Mouse (Mus musculus) forebrain, postnatal 0 days (tissue): ENCODE measurements around the gene Bok. TPM values are rescaled to one million over a fixed set of nuclear protein-coding genes. Genes with fewer than 3 reads are reported as not detected.

Experiments
- ATAC-seq: fragments of 200-750 bp; cut with Nextera tagmentation; 2 replicates; pipeline ENCODE4 v1.8.0; 2017; ENCODE audit warnings: mild to moderate bottlenecking, moderate library complexity
- DNase-seq: peaks from one replicate; pipeline ENCODE4 v3.0.0-alpha.2; 2015
- H3K27ac ChIP-seq: fragments of 300-500 bp; sonication (generic); 2 replicates; pipeline ENCODE4 v1.5.1; 2014; ENCODE audit warnings: low read depth, mild to moderate bottlenecking, antibody characterized with exemption, low read length, moderate library complexity, mixed read lengths
- H3K27me3 ChIP-seq: fragments of 300-500 bp; sonication (generic); 2 replicates; pipeline ENCODE4 v1.6.1; 2014; ENCODE audit warnings: mild to moderate bottlenecking, low read length, mixed read lengths; ENCODE audit not compliant: insufficient read depth
- H3K36me3 ChIP-seq: fragments of 300-500 bp; sonication (generic); 2 replicates; pipeline ENCODE4 v1.6.1; 2014; ENCODE audit warnings: mild to moderate bottlenecking, moderate library complexity; ENCODE audit not compliant: insufficient read depth
- H3K4me1 ChIP-seq: fragments of 300-500 bp; sonication (generic); 2 replicates; pipeline ENCODE4 v1.6.1; 2014; ENCODE audit warnings: antibody characterized with exemption; ENCODE audit not compliant: insufficient read depth
- H3K4me2 ChIP-seq: fragments of 300-500 bp; sonication (generic); 2 replicates; pipeline ENCODE4 v1.6.1; 2014; ENCODE audit warnings: low read depth, mild to moderate bottlenecking, moderate library complexity
- H3K4me3 ChIP-seq: fragments of 300-500 bp; sonication (generic); 2 replicates; pipeline ENCODE4 v1.5.1; 2014; ENCODE audit warnings: low read depth, low read length, mixed read lengths
- H3K9ac ChIP-seq: fragments of 300-500 bp; sonication (generic); 2 replicates; pipeline ENCODE4 v1.6.1; 2014; ENCODE audit warnings: mild to moderate bottlenecking
- H3K9me3 ChIP-seq: fragments of 300-500 bp; sonication (generic); 2 replicates; pipeline ENCODE4 v1.6.1; 2016; ENCODE audit warnings: low read length
- CTCF ChIP-seq: sonication (generic); IDR thresholded peaks from 2 replicates; pipeline ENCODE4 v1.5.1; 2016; ENCODE audit warnings: antibody characterized with exemption, control low read depth, low read depth
- WGBS: fragments of 180-500 bp; shearing (Covaris S2); extraction: QIAGEN DNeasy Blood & Tissue Kit; methylation state at CpG from one replicate; pipeline ENCODE4 v1.1.7; 2014; 5-methylcytosine and 5-hydroxymethylcytosine counted together
- polyA plus RNA-seq: library from polyadenylated mRNA; unstranded; fragments of >200 nt; fragmentation: Nextera tagmentation; extraction: Ambion mirVana; gene quantifications from 2 replicates; pipeline ENCODE4 v1.2.1, GENCODE M21; 2015
- total RNA-seq: library from RNA; depleted of rRNA; stranded (reverse); fragments of >200 nt; gene quantifications from 2 replicates; pipeline ENCODE4 v1.2.3, GENCODE M21; 2014

Gene Bok
- total and polyA plus RNA-seq, 2 experiments from 2014 or later = 94.6 to 113 TPM

DNA sequence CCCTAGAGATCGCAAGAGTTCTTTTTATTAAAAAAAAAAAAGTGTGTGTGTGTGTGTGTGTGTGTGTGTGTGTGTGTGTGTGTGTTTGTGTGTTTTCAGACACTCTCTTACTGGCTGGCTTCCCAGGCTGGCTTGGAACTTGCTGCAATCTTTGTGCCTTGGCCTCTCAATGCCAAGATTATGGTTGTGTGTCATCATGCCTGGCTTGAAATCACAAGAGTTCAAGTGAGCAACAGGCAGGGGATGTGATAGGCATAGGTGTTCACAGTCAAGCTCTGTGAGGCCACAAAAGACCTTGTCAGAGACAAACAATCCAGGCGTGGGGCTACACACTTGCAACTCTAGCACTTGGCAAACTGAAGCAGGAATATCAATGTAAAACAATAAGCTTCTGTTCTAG lies 7.1 kb upstream of the Bok start:
- DNase-seq = peak; percentile 67
- no peak overlapping the region for H3K27ac ChIP-seq
- no peaks in the 10 kb centered on the region for H3K27me3 ChIP-seq
- H3K9ac ChIP-seq = no peak overlapping the region
- no peak overlapping the region for H3K4me2 ChIP-seq
- no peak for TF ChIP-seq CTCF
- 41% methylated on average over 2 of the region's 2 CpGs for WGBS
- H3K36me3 ChIP-seq = no peaks in the 10 kb centered on the region
- H3K9me3 ChIP-seq = no peaks in the 10 kb centered on the region
- no peak overlapping the region for H3K4me3 ChIP-seq
- no peaks in the 10 kb centered on the region for H3K4me1 ChIP-seq
- ATAC-seq = peak; percentile 29; the same call in 1 of the 2 replicates

GRCm38 (mm10) chr1:93679889-93680568 lies 5.4 kb upstream of the Bok start:
- no peak overlapping the region for H3K4me2 ChIP-seq
- H3K27me3 ChIP-seq = no peaks in the 10 kb centered on the region
- no peak for TF ChIP-seq CTCF
- H3K9ac ChIP-seq = no peak overlapping the region
- no peak for DNase-seq
- H3K4me1 ChIP-seq = 0 out of 2 replicates have a peak, but pooled peaks cover 3% of the 10 kb centered on the region
- H3K36me3 ChIP-seq = no peaks in the 10 kb centered on the region
- no peaks in the 10 kb centered on the region for H3K9me3 ChIP-seq
- no peak overlapping the region for H3K27ac ChIP-seq
- H3K4me3 ChIP-seq = no peak overlapping the region
- no peak for ATAC-seq
- WGBS = 79% methylated on average over 7 of the region's 7 CpGs

DNA sequence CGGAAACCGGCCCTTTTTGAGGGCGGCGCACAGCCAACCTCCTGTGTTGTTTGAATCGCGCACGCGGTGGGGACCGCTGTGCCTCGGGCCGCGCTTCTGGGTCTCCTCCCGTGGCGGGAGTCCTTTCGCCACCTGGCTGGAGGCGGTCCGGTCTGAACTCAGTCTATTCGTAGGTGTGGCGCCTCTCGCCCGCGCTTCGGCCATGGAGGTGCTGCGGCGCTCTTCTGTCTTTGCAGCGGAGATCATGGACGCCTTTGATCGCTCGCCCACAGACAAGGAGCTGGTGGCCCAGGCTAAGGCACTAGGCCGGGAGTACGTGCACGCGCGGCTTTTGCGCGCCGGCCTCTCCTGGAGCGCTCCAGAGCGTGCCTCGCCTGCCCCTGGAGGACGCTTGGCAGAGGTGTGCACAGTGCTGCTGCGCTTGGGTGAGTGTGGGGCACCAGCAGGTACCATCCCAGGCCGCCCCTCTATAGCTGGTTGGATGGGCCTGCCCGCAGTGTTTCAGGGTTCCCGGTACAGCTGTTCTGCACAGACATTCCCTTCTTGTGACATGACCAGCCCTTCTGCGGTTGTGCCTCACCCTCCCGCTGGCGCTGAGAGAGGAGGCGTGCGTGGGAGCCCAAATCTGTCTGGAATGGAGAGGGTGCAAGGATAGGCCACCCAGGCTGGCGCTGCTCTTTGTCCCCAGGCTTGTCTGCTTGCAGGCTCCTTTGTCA lies 943 bp downstream of the Bok start:
- Histone ChIP-seq H3K4me3 (peak overlapping the region; percentile 68), H3K4me1 (peaks cover 19% of the 10 kb centered on the region), H3K27ac (peak overlapping the region; percentile 86), H3K36me3 (peaks cover 17% of the 10 kb centered on the region; the same call in 1 of the 2 replicates), H3K9me3 (no peaks in the 10 kb centered on the region), H3K4me2 (peak overlapping the region; percentile 73), H3K27me3 (no peaks in the 10 kb centered on the region), H3K9ac (peak overlapping the region; percentile 76)
- peak; percentile 78 for TF ChIP-seq CTCF
- peak; percentile 93 for ATAC-seq
- DNase-seq = peak; percentile 90
- 1% methylated on average over 51 of the region's 51 CpGs for WGBS

- Histone ChIP-seq H3K9me3 (no peaks in the 10 kb centered on the region), H3K9ac (peak overlapping the region; percentile 76), H3K4me2 (peak overlapping the region; percentile 73), H3K27ac (peak overlapping the region; percentile 86), H3K4me3 (peak overlapping the region; percentile 68), H3K27me3 (no peaks in the 10 kb centered on the region), H3K4me1 (peaks cover 19% of the 10 kb centered on the region), H3K36me3 (peaks cover 22% of the 10 kb centered on the region; the same call in 1 of the 2 replicates)
- no peak for TF ChIP-seq CTCF
- DNase-seq = no peak
- 26% methylated on average over 3 of the region's 3 CpGs for WGBS
- no peak for ATAC-seq
Measured at GRCm38 (mm10) chr1:93686961-93687320, 1.5 kb downstream of the Bok start.

DNA sequence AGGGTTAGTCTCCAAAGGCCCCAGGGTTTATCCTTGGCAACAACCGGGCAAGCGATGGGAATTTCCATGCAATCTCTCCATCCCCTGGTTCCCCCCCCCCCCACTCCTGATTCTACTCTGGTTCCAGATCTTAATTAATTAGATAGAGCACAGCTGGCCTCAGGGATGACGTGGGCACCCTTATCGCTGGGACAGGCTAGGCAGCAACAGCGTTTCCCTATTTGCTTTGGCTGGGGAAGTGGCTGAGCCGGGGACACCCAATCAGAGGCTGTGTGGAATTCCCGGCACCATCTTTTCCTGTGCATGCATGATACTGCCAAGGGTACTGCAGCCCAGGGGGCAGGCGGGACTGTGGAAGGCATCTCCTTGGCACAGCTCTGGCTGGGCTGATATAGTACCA lies 2.7 kb downstream of the Bok start:
- ATAC-seq = no peak
- Histone ChIP-seq H3K4me3 (no peak overlapping the region), H3K4me2 (no peak overlapping the region), H3K27me3 (no peaks in the 10 kb centered on the region), H3K9ac (no peak overlapping the region), H3K9me3 (no peaks in the 10 kb centered on the region), H3K36me3 (peaks cover 25% of the 10 kb centered on the region; the same call in 1 of the 2 replicates), H3K27ac (no peak overlapping the region), H3K4me1 (peaks cover 19% of the 10 kb centered on the region)
- no peak for DNase-seq
- no peak for TF ChIP-seq CTCF
- WGBS = 72% methylated on average over 8 of the region's 8 CpGs

DNA sequence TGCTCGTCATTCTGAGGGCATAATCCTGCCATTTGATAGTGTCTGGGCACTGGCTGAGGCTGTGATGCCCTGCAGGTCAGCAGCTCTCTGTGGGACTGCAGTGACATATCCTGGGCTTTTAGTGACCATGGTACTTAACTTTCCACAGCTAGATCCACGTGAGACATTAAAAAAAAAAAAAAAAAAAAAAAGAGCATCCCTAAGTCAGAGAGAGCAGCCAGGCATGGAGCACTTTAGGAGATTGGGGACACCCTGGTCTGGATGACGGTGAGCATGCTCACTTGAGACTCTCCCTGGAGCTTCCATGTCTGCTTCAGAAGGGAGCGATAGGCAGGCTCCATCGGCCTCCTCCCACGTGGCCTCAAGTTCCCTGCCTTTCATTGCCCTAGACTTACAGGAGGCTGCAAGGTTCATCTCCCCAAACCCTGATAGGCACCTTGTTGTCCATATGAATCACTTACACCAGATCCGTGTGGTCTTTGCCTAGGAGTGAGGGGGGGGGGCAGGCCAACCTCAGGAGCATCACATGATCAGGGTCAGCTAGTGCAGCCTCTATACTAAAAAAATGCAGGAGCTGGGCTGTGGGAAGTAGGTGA lies 4.5 kb downstream of the Bok start:
- Histone ChIP-seq H3K4me2 (no peak overlapping the region), H3K36me3 (peaks cover 27% of the 10 kb centered on the region), H3K9ac (no peak overlapping the region), H3K4me3 (no peak overlapping the region), H3K9me3 (no peaks in the 10 kb centered on the region), H3K4me1 (peaks cover 16% of the 10 kb centered on the region), H3K27me3 (no peaks in the 10 kb centered on the region), H3K27ac (no peak overlapping the region)
- DNase-seq = no peak
- no peak for TF ChIP-seq CTCF
- WGBS = 81% methylated on average over 7 of the region's 7 CpGs
- ATAC-seq = no peak

GRCm38 (mm10) chr1:93691106-93691505 lies 5.6 kb downstream of the Bok start:
- WGBS = 94% methylated on average over 8 of the region's 8 CpGs
- no peak for ATAC-seq
- no peak for TF ChIP-seq CTCF
- no peak overlapping the region for H3K4me2 ChIP-seq
- no peak overlapping the region for H3K4me3 ChIP-seq
- no peaks in the 10 kb centered on the region for H3K9me3 ChIP-seq
- peaks cover 38% of the 10 kb centered on the region for H3K36me3 ChIP-seq
- DNase-seq = no peak
- no peak overlapping the region for H3K27ac ChIP-seq
- peaks cover 14% of the 10 kb centered on the region for H3K4me1 ChIP-seq
- no peaks in the 10 kb centered on the region for H3K27me3 ChIP-seq
- H3K9ac ChIP-seq = no peak overlapping the region
